Mouse (Mus musculus) adrenal gland, postnatal 25 days (tissue): Measurements from ENCODE around the gene 4930539E08Rik. TPM values are rescaled to one million over a fixed set of nuclear protein-coding genes. Genes with fewer than 3 reads are reported as not detected.
A peak's percentile ranks its signal among the peaks of the same experiment; 100 is the strongest.

ENCODE experiments used
- DNase-seq: peaks from one replicate; pipeline ENCODE4 v3.0.0; 2021; ENCODE audit warnings: mixed read lengths
- total RNA-seq: library from RNA; stranded (reverse); gene quantifications from 2 replicates; pipeline ENCODE4 v1.2.3, GENCODE M21; 2021

The 4930539E08Rik gene
- total RNA-seq, 1 experiment from 2014 or later, result not detected

GRCm38 (mm10) chr17:28895217-28895875 is 19.8 kb downstream of the 4930539E08Rik start:
- no peak for DNase-seq

GRCm38 (mm10) chr17:28894050-28894767 is 20.9 kb downstream of the 4930539E08Rik start:
- DNase-seq, result no peak

GRCm38 (mm10) chr17:28886266-28886665 is 28.9 kb downstream of the 4930539E08Rik start:
- no peak for DNase-seq

- DNase-seq, result no peak
Measured at GRCm38 (mm10) chr17:28885231-28885630, 29.9 kb downstream of the 4930539E08Rik start.

- no peak for DNase-seq
Measured at GRCm38 (mm10) chr17:28883941-28884516, 31.1 kb downstream of the 4930539E08Rik start.

GRCm38 (mm10) chr17:28882810-28883209 is 32.3 kb downstream of the 4930539E08Rik start:
- no peak for DNase-seq

- DNase-seq, result peak; percentile 79
Measured at GRCm38 (mm10) chr17:28882316-28882715, 32.8 kb downstream of the 4930539E08Rik start.

- DNase-seq, result peak; percentile 74
Measured at GRCm38 (mm10) chr17:28879931-28880391, 35.2 kb downstream of the 4930539E08Rik start.

GRCm38 (mm10) chr17:28876821-28877220 is 38.3 kb downstream of the 4930539E08Rik start:
- no peak for DNase-seq

- DNase-seq, result no peak
Measured at GRCm38 (mm10) chr17:28876331-28876730, 38.8 kb downstream of the 4930539E08Rik start.

- DNase-seq, result peak; percentile 60
Measured at GRCm38 (mm10) chr17:28875316-28875715, 39.8 kb downstream of the 4930539E08Rik start.

- DNase-seq, result peak; percentile 76
Measured at GRCm38 (mm10) chr17:28874825-28875224, 40.3 kb downstream of the 4930539E08Rik start.

- no peak for DNase-seq
Measured at GRCm38 (mm10) chr17:28874216-28874615, 40.9 kb downstream of the 4930539E08Rik start.

GRCm38 (mm10) chr17:28872322-28872721 is 42.8 kb downstream of the 4930539E08Rik start:
- no peak for DNase-seq

- DNase-seq, result no peak
Measured at GRCm38 (mm10) chr17:28871831-28872230, 43.3 kb downstream of the 4930539E08Rik start.

GRCm38 (mm10) chr17:28870435-28870834 is 44.7 kb downstream of the 4930539E08Rik start:
- no peak for DNase-seq

GRCm38 (mm10) chr17:28869412-28870110 is 45.6 kb downstream of the 4930539E08Rik start:
- DNase-seq, result no peak

GRCm38 (mm10) chr17:28867381-28867780 is 47.7 kb downstream of the 4930539E08Rik start:
- DNase-seq, result no peak

GRCm38 (mm10) chr17:28866921-28867320 is 48.2 kb downstream of the 4930539E08Rik start:
- no peak for DNase-seq

GRCm38 (mm10) chr17:28864464-28864863 is 50.7 kb downstream of the 4930539E08Rik start:
- no peak for DNase-seq

- no peak for DNase-seq
Measured at GRCm38 (mm10) chr17:28863926-28864325, 51.2 kb downstream of the 4930539E08Rik start.

GRCm38 (mm10) chr17:28858205-28858604 is 56.9 kb downstream of the 4930539E08Rik start, which contains the start of gene Pnpla1:
Gene Pnpla1, plus strand, starts transcription at chr17:28858411.
- no peak for DNase-seq
